Mouse (Mus musculus) C2C12 (cell line): ENCODE measurements around the gene Dyrk4.

Experiments used
- CEBPB ChIP-seq: IDR thresholded peaks from one replicate; pipeline ENCODE4 v1.6.1; 2011; ENCODE audit warnings: low read depth, mild to moderate bottlenecking, control low read depth, moderate library complexity
- CTCF ChIP-seq: IDR thresholded peaks from one replicate; pipeline ENCODE4 v1.5.1; 2011; ENCODE audit not compliant: control insufficient read depth, insufficient read depth, insufficient read length
- MAX ChIP-seq: IDR thresholded peaks from one replicate; pipeline ENCODE4 v1.6.1; 2011; ENCODE audit warnings: mild to moderate bottlenecking, control low read depth
- MYOD1 ChIP-seq: IDR thresholded peaks from one replicate; pipeline ENCODE4 v1.6.1; 2011; ENCODE audit warnings: low read depth; ENCODE audit not compliant: control insufficient read depth, insufficient read length
- MYOG ChIP-seq: IDR thresholded peaks from one replicate; pipeline ENCODE4 v1.6.1; 2011; ENCODE audit not compliant: control insufficient read depth, insufficient read length; ENCODE audit errors: extremely low read depth
- USF1 ChIP-seq: IDR thresholded peaks from one replicate; pipeline ENCODE4 v1.6.1; 2011; ENCODE audit warnings: low read depth, mild to moderate bottlenecking, control low read depth, moderate library complexity

- TF ChIP-seq CTCF: no peak
- no peak for TF ChIP-seq MYOD1
- no peak for TF ChIP-seq USF1
- TF ChIP-seq MAX: no peak
- TF ChIP-seq CEBPB: no peak
- TF ChIP-seq MYOG: no peak
These were observed 11.3 kb upstream of the Dyrk4 start for GRCm38 (mm10) chr6:126932896-126933295.
